18 mouse cellular contexts compared by ENCODE assay signal in the genomic region with DNA sequence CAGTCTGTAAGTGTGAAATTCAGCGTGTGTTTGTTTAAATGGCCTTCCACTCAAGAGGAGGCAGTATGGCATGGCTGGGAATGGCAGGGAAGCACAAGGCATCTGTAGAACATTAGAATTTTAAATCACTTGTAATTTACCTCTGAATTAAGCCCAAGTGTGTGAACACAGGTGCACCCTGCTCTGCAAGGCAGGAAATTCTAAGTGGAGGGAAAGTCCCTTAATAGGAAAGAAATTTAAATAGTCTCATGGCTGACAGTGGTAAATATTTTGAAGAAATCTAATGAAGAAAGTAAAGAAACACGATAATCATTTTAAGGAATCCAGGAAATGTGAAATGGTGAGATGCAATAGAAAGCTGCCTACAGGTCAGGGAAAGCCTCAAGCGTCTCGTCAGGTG.
DNase-seq lines count a peak whose midpoint lies in the region; ATAC-seq lines count a peak whose summit lies in the region.
"Had no signal": no experiment of that assay in that cellular context is flagged by ENCODE, and none has a peak within 500 bp of the region (broad histone marks: within the 10 kb centered on the region; RNA-seq: fewer than 3 reads in every experiment).

No protein-coding gene starts in this region.

- no peaks in the 10 kb centered on the region for H3K36me3 ChIP-seq in midbrain, embryonic 11.5 days (ENCODE audit: control insufficient read depth, insufficient read depth, low read length)
- H3K36me3 ChIP-seq in midbrain, embryonic 10.5 days, result no peaks in the 10 kb centered on the region
- H3K36me3 ChIP-seq: embryonic facial prominence, embryonic 13.5 days; heart, embryonic 13.5 days; hindbrain, embryonic 15.5 days had no signal

- ATAC-seq in midbrain, embryonic 11.5 days (ENCODE audit: low FRiP score), result no peak
- no peak for ATAC-seq in granulocyte monocyte progenitor cell, adult 5-6 weeks (replicated peaks; ENCODE audit: poor library complexity, severe bottlenecking)
- ATAC-seq: forebrain, embryonic 13.5 days had no signal

- no peak overlapping the region for H3K27ac ChIP-seq in midbrain, embryonic 11.5 days (ENCODE audit: low read depth, low read length)
- no peak overlapping the region for H3K27ac ChIP-seq in midbrain, embryonic 10.5 days (replicated peaks)
- H3K27ac ChIP-seq: embryonic facial prominence, embryonic 13.5 days; forebrain, embryonic 13.5 days; gastrocnemius, adult 2 months; heart, embryonic 13.5 days; hindbrain, embryonic 15.5 days had no signal

- DNase-seq in midbrain, embryonic 11.5 days (ENCODE audit: low spot score, missing footprints), result peak; percentile 35
- DNase-seq in midbrain, embryonic 10.5 days (ENCODE audit: low spot score), result no peak
- peak; percentile 55 for DNase-seq in CD4-positive, CD25-positive, alpha-beta regulatory T cell, adult 2 months (ENCODE audit: low read depth, low spot score)
- DNase-seq in induced T-regulatory cell, adult 2 months (ENCODE audit: low read depth), result peak; percentile 37
- DNase-seq in adrenal gland, adult (ENCODE audit: inconsistent age in 2 of 2, low spot score in 1 of 2), result no peak
- DNase-seq: adrenal gland, adult 2 months; adrenal gland, postnatal 25 days; cerebellum, adult 18-20 months; cerebellum, adult 9-11 months; cerebellum, postnatal 36 days; gastrocnemius, adult 2 months; gastrocnemius, postnatal 36 days; heart, postnatal 36 days had no signal

- no peaks in the 10 kb centered on the region for H3K9me3 ChIP-seq in midbrain, embryonic 11.5 days (ENCODE audit: control insufficient read depth, low read length)
- no peaks in the 10 kb centered on the region for H3K9me3 ChIP-seq in midbrain, embryonic 10.5 days (replicated peaks)
- H3K9me3 ChIP-seq: embryonic facial prominence, embryonic 13.5 days; forebrain, embryonic 13.5 days; heart, embryonic 13.5 days; hindbrain, embryonic 15.5 days had no signal

- no peaks in the 10 kb centered on the region for H3K27me3 ChIP-seq in midbrain, embryonic 11.5 days (ENCODE audit: control insufficient read depth, insufficient read depth, low read length)
- no peaks in the 10 kb centered on the region for H3K27me3 ChIP-seq in midbrain, embryonic 10.5 days (ENCODE audit: low read depth, poor library complexity, severe bottlenecking)
- H3K27me3 ChIP-seq: embryonic facial prominence, embryonic 13.5 days; forebrain, embryonic 13.5 days; heart, embryonic 13.5 days; hindbrain, embryonic 15.5 days had no signal

- no peak overlapping the region for H3K9ac ChIP-seq in midbrain, embryonic 11.5 days (ENCODE audit: low read length)
- H3K9ac ChIP-seq: embryonic facial prominence, embryonic 13.5 days; forebrain, embryonic 13.5 days; heart, embryonic 13.5 days; hindbrain, embryonic 15.5 days had no signal

- H3K4me1 ChIP-seq in midbrain, embryonic 11.5 days (ENCODE audit: control insufficient read depth, insufficient read depth, low read length), result no peaks in the 10 kb centered on the region
- H3K4me1 ChIP-seq in midbrain, embryonic 10.5 days, result no peaks in the 10 kb centered on the region
- H3K4me1 ChIP-seq: embryonic facial prominence, embryonic 13.5 days; forebrain, embryonic 13.5 days; heart, embryonic 13.5 days; hindbrain, embryonic 15.5 days had no signal

- no peak overlapping the region for H3K4me3 ChIP-seq in midbrain, embryonic 11.5 days (ENCODE audit: low read depth, low read length)
- no peak overlapping the region for H3K4me3 ChIP-seq in midbrain, embryonic 10.5 days
- H3K4me3 ChIP-seq: embryonic facial prominence, embryonic 13.5 days; forebrain, embryonic 13.5 days; gastrocnemius, adult 2 months; heart, embryonic 13.5 days; hindbrain, embryonic 15.5 days had no signal

- no peak overlapping the region for H3K4me2 ChIP-seq in midbrain, embryonic 11.5 days
- H3K4me2 ChIP-seq: embryonic facial prominence, embryonic 13.5 days; forebrain, embryonic 13.5 days; heart, embryonic 13.5 days; hindbrain, embryonic 15.5 days had no signal

- 84% methylated on average over 4 of the region's 4 CpGs for WGBS in midbrain, embryonic 11.5 days
- WGBS in midbrain, embryonic 10.5 days, result 80% methylated on average over 4 of the region's 4 CpGs

Comparison
In these comparisons a context has a peak if more than half of its experiments do, and no peak if none do; other contexts are left out.
1. DNase-seq: peak in midbrain, embryonic 11.5 days (single experiment), CD4-positive, CD25-positive, alpha-beta regulatory T cell, adult 2 months (single experiment) and induced T-regulatory cell, adult 2 months (single experiment); none in midbrain, embryonic 10.5 days (single experiment) and adrenal gland, adult (0 of 2).